Mouse (Mus musculus) liver, embryonic 14.5 days (tissue): Measurements from ENCODE around the gene Tars2. TPM values are rescaled to one million over a fixed set of nuclear protein-coding genes. Genes with fewer than 3 reads are reported as not detected.

ENCODE experiments used
- ATAC-seq: fragments of 200-750 bp; cut with Nextera tagmentation; 2 replicates; pipeline ENCODE4 v1.8.0; 2017; ENCODE audit warnings: moderate number of reproducible peaks, mild to moderate bottlenecking, moderate library complexity; ENCODE audit not compliant: insufficient read depth
- DNase-seq, 3 experiments: peaks; one replicate each; pipeline ENCODE4 v3.0.0-alpha.2; 2012 to 2013; ENCODE audit warnings: low read depth in 3 of 3, low spot score in 3 of 3
- H3K27ac ChIP-seq: fragments of 300-500 bp; sonication (generic); 2 replicates; pipeline ENCODE4 v1.5.1; 2014; ENCODE audit warnings: moderate library complexity, mild to moderate bottlenecking, control low read depth, inconsistent platforms
- H3K27me3 ChIP-seq: fragments of 300-500 bp; sonication (generic); 2 replicates; pipeline ENCODE4 v1.6.1; 2014; ENCODE audit warnings: mild to moderate bottlenecking, low read length, moderate library complexity; ENCODE audit not compliant: control insufficient read depth, insufficient read depth
- H3K36me3 ChIP-seq: fragments of 300-500 bp; sonication (generic); replicated peaks from 2 replicates; pipeline ENCODE4 v1.6.1; 2014; ENCODE audit warnings: low read depth; ENCODE audit not compliant: control insufficient read depth, insufficient read depth
- H3K4me1 ChIP-seq, 2 experiments: fragments of 200-500 bp in 1 of 2; fragments of 300-500 bp in 1 of 2; sonication (generic) in 1 of 2; replicated peaks; 2 replicates each; pipeline ENCODE4 v1.6.1; 2012 to 2014; ENCODE audit warnings: antibody characterized with exemption in 1 of 2, inconsistent platforms in 1 of 2, low read length in 1 of 2; ENCODE audit not compliant: control insufficient read depth in 2 of 2, insufficient read depth in 2 of 2
- H3K4me2 ChIP-seq: fragments of 300-500 bp; sonication (generic); 2 replicates; pipeline ENCODE4 v1.6.1; 2014; ENCODE audit warnings: low read depth, mild to moderate bottlenecking, control low read depth, moderate library complexity
- H3K4me3 ChIP-seq, 2 experiments: fragments of 200-500 bp in 1 of 2; fragments of 300-500 bp in 1 of 2; sonication (generic) in 1 of 2; 2 replicates each; pipeline ENCODE4 v1.5.1; 2012 to 2014; ENCODE audit warnings: low read depth in 2 of 2, low read length in 2 of 2, mild to moderate bottlenecking in 2 of 2, control low read depth in 1 of 2, inconsistent platforms in 1 of 2, moderate library complexity in 1 of 2; ENCODE audit not compliant: insufficient read depth in 1 of 2
- H3K9ac ChIP-seq: fragments of 300-500 bp; sonication (generic); replicated peaks from 2 replicates; pipeline ENCODE4 v1.6.1; 2014; ENCODE audit warnings: mild to moderate bottlenecking, control low read depth, moderate library complexity
- H3K9me3 ChIP-seq: fragments of 300-500 bp; sonication (generic); 2 replicates; pipeline ENCODE4 v1.6.1; 2016; ENCODE audit warnings: low read length, mixed read lengths; ENCODE audit not compliant: control insufficient read depth
- CTCF ChIP-seq: IDR thresholded peaks from 2 replicates; pipeline ENCODE4 v1.5.1; 2016; ENCODE audit warnings: antibody characterized with exemption, low read depth, control low read depth
- EP300 ChIP-seq: IDR thresholded peaks from 2 replicates; pipeline ENCODE4 v1.6.1; 2016; ENCODE audit warnings: antibody characterized with exemption, low read depth
- WGBS: fragments of 180-500 bp; shearing (Covaris S2); extraction: QIAGEN DNeasy Blood & Tissue Kit; methylation state at CpG from one replicate; pipeline ENCODE4 v1.1.7; 2014; ENCODE audit not compliant: insufficient replicate concordance; 5-methylcytosine and 5-hydroxymethylcytosine counted together
- polyA plus RNA-seq, 2 experiments: library from polyadenylated mRNA; depleted of rRNA in 1 of 2; stranded (reverse) in 1 of 2; unstranded in 1 of 2; fragments of >200 nt; fragmentation: Nextera tagmentation in 1 of 2; extraction: Ambion mirVana in 1 of 2; gene quantifications; 2 replicates each; pipeline versions ENCODE4 v1.2.1 to v1.2.3; 2012 to 2014

Gene Tars2
- polyA plus RNA-seq, 2 experiments, result 19.9 to 37.1 TPM

DNA sequence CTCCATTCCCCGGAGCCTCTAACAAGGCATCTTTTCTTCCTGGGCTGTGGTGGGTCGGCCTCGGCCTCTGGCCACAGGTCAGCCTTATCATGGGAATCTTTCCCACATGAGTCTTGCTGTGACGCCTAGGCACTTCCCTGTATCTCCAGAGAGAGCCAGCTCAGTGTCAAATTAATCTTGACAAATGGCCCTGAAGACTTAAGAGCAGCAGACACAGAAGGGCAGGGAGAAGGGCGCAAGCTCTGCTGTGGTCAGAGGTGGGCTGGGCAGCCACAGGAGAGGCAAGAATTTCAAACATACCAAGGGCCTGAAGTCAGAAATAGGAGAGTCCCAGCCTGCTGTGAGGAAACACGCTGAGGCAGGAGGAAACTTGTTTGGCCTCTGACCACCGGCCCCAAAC, 63.6 kb downstream of the Tars2 start:
- no peak for DNase-seq
- H3K27ac ChIP-seq, result no peak overlapping the region
- H3K4me3 ChIP-seq, result no peak overlapping the region
- H3K9ac ChIP-seq, result no peak overlapping the region
- no peaks in the 10 kb centered on the region for H3K36me3 ChIP-seq
- ATAC-seq, result no peak
- TF ChIP-seq EP300 (no peak), CTCF (no peak)
- H3K27me3 ChIP-seq, result no peaks in the 10 kb centered on the region
- H3K4me2 ChIP-seq, result no peak overlapping the region
- no peaks in the 10 kb centered on the region for H3K9me3 ChIP-seq
- peaks cover 0 to 13% of the 10 kb centered on the region in 2 experiments; a peak in 3 of 4 replicates for H3K4me1 ChIP-seq
- 31% methylated on average over 7 of the region's 7 CpGs for WGBS

DNA sequence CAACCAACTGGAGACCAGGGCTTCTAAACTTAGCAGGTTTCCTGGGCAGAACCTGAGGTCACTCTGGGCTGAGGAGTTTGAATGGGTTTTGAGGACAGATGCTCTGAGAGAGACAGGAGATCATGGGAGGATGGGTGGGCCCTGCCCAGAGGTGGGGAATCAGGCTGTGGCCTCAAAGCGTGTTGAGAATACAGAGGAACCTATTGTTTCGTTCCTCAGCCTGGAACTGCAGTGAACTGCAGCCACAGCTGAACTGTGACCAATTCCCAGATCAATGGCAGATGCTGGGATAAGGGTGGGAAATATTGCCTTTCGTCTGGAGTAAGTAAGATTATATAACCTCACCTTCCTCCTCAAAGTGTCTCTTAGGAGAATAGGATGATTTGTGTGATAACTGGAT, 64.2 kb downstream of the Tars2 start:
- Histone ChIP-seq H3K9me3 (no peaks in the 10 kb centered on the region), H3K4me3 (no peak overlapping the region), H3K4me2 (no peak overlapping the region), H3K27ac (no peak overlapping the region), H3K4me1 (peaks cover 0 to 13% of the 10 kb centered on the region in 2 experiments; a peak in 3 of 4 replicates), H3K36me3 (no peaks in the 10 kb centered on the region), H3K9ac (no peak overlapping the region), H3K27me3 (no peaks in the 10 kb centered on the region)
- DNase-seq (no peak), ATAC-seq (no peak)
- 68% methylated on average over 3 of the region's 3 CpGs for WGBS
- no peak for TF ChIP-seq CTCF

DNA sequence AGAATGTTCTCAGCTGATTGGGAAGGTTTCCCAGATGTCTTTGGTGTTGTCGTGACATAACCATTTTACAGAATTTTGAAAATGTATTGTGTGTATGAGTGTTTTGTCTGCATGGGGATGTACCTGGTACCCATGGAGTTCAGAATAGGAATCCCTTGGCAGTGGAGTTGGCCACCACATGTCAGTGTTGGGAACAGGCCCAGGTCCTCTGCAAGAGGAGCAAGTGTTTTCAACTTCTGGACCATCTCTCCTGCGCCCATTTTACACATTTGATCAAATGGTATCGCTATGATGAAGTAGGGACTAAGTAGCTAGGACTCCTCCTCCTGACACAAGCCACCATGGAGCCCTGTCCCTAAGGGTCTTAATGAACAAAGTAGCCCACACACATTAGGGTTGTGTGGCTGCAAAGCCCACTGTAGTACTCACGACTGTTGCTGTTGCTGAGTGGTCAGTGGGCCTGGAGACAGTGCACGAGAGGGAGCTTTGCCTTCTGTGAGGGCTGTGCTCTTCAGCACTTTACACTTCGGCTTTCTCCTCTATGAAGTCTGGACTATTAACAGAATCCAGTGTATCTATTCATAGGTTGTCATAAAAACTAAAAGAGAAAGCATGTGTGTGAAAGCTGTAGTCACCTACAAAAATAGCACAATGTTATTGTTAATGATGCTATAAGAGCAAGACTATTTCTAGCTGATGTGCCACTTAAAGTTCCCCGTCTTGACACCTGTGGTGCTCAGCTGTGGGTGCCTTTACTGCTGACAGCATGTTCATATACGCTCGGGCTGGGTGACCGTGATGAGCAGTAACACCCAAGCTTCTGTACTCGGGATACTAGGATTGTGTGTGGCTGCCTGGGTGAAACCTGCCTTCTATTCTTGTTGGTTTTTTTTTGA, 65.0 kb downstream of the Tars2 start:
- Histone ChIP-seq H3K4me1 (peaks cover 0 to 13% of the 10 kb centered on the region in 2 experiments; a peak in 3 of 4 replicates), H3K4me3 (no peak overlapping the region), H3K27ac (no peak overlapping the region), H3K36me3 (no peaks in the 10 kb centered on the region), H3K4me2 (no peak overlapping the region), H3K9ac (no peak overlapping the region), H3K9me3 (no peaks in the 10 kb centered on the region), H3K27me3 (no peaks in the 10 kb centered on the region)
- TF ChIP-seq EP300, result no peak
- no peak for TF ChIP-seq CTCF
- DNase-seq, result no peak
- no peak for ATAC-seq
- 76% methylated on average over 11 of the region's 11 CpGs for WGBS

DNA sequence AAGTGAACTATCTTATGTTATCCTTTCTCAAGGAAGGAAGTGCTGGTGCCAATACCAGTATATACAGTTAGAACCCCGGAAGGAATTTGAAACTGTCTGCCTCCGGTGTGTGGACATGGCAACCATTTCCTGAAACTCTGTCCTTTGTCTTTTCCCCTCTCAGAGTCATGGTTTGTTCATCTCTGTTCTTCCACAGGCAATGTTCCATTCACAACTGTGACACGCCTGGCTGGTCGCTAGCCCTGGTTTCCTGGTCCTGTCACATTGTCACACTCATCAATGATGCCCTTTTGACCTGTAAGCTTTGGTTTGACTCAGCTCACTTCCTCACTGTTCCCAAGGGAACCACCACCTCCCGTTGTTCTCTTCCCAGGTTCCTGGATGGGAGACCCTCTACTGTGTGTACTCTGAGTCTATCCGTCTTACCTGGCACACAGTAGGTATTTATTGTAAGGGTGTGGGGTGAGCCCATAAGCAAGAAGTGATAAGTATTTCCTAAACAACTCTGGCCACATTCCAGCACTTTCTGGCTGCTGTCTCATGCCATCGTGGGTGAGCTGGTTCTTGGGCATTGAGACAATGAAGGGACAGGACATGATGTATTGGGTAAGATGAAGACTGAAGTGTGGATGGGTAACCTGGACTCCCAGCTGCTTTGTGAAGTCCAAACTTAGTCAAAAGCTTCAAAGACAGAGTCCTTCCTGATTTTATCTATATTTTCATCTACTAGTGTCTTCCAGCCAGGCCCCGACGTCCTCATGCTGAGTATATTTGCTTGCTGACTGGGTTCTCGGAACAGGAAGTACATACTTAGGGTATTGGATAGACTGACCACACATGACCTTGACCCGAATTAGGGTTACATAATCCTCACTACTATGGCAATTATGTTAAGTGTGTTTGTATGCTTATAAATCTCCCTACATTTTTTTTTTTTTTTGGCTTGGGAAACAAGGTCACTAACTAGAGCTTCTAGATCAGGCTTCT, 65.9 kb downstream of the Tars2 start:
- Histone ChIP-seq H3K27me3 (no peaks in the 10 kb centered on the region), H3K4me1 (peaks cover 0 to 13% of the 10 kb centered on the region in 2 experiments; a peak in 3 of 4 replicates), H3K4me2 (no peak overlapping the region), H3K4me3 (no peak overlapping the region), H3K27ac (no peak overlapping the region), H3K36me3 (no peaks in the 10 kb centered on the region), H3K9ac (no peak overlapping the region), H3K9me3 (no peaks in the 10 kb centered on the region)
- no peak for DNase-seq
- peak; percentile 47; the same call in 1 of the 2 replicates for ATAC-seq
- TF ChIP-seq CTCF (no peak), EP300 (no peak)
- 38% methylated on average over 11 of the region's 11 CpGs for WGBS
